Mouse (Mus musculus) bone marrow, adult 2 months (tissue): ENCODE results near the gene Selenok.

Source experiments
- CTCF ChIP-seq: fragments of 200-500 bp; IDR thresholded peaks from 2 replicates; pipeline ENCODE4 v1.5.1; 2011; ENCODE audit warnings: low read length, control low read depth; ENCODE audit not compliant: control insufficient read depth, insufficient read depth
- POLR2A ChIP-seq: fragments of 200-500 bp; IDR thresholded peaks from 2 replicates; pipeline ENCODE4 v1.6.1; 2011; ENCODE audit warnings: low read depth, mild to moderate bottlenecking, control low read depth, low read length, borderline replicate concordance; ENCODE audit not compliant: control insufficient read depth

GRCm38 (mm10) chr14:30014487-30014886 is 46.4 kb downstream of the Selenok start:
- TF ChIP-seq CTCF (no peak), POLR2A (no peak)
